Mouse (Mus musculus): ENCODE results near the gene Arhgap1.

- TF ChIP-seq CTCF (IDR thresholded peaks at IDR 0.05; ENCODE audit: borderline replicate concordance, extremely low read depth, insufficient read depth, insufficient read length): no peak
- no peak for TF ChIP-seq POLR2A (IDR thresholded peaks at IDR 0.05; ENCODE audit: borderline replicate concordance, extremely low read depth, insufficient read depth, insufficient read length, poor library complexity, severe bottlenecking)
These were observed 818 bp downstream of the Arhgap1 start for GRCm38 (mm10) chr2:91650360-91650995.

Measured in brain, embryonic 14.5 days (tissue).